Mouse (Mus musculus) spleen, postnatal 10 days (tissue): Measurements from ENCODE around the gene Fance.

Source experiments
- DNase-seq, 2 experiments: peaks; one replicate each; pipeline ENCODE4 v3.0.0; 2021 to 2022; ENCODE audit warnings: low spot score in 2 of 2

The Fance gene

DNA sequence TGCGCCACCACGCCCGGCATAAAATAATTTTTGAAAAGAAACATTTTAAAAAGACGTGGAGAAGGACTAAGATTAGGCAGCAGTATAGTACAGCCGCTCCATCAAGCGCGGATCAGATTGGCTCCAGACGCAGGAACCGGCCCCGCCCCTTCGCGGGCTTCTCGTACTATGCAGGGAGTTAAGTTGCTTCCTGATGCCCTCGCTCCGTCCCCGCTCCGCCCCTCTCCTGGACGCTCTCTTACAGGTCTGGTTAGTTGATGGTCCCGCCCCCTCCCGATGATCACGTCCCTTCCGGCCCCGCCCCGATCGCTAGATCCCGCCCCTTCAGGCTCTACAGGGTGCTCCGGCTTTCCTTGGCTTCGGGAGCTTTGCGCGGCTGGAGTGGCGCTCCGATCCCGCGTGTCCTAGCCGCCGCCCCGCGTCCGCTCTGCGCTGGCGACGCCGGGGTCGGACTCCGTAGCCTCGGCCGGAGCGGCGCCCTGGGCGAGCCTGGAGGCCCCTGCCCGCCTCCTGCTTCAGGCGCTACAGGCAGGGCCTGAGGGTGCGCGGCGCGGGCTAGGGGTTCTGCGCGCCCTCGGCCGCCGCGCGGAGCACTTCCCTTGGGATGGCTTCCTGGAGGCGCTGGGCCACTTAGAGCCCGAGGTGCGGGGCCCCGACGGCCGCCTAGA is at the start of gene Fance:
Fance (plus strand) TSS at position 308 of the 668 bp plus-strand sequence.
- DNase-seq, result peak; percentile 89 to 99

DNA sequence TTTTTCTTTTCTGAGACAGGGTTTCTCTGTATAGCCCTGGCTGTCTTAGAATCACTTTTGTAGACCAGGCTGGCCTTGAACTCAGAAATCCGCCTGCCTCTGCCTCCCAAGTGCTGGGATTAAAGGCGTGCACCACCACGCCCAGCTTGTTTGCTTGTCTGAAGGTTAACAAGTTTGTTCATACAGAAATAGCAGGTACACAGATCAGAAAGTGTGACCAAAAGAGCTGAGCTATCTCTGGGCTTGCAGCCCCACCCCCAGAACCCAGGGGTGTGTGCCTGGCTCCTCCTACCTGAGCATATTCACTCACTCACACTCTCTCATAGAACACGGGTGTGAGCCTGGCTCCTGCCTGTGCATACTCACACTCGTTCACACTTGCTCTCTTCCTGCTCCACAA is 46.1 kb upstream of the Fance start:
- DNase-seq, result no peak

DNA sequence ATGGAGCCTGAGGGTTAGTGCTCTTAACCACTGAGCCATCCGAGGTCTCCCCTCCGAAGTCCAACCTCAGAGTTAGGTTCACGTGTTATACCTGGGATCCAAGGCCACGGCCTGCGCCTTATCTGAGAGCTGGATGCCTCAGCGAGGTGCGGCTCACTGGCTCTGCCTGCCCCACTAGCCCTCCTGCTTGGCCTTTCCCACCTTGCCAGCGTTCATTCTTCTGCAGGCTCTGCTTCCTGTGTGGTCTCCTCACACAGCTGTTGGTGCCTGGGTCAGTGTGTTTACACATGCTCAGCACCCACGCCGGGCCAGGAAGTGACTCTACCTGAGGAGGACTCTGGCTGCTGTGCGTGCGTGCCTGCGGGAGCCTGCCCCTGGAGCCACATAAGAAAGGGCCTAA is 43.2 kb upstream of the Fance start:
- no peak for DNase-seq

DNA sequence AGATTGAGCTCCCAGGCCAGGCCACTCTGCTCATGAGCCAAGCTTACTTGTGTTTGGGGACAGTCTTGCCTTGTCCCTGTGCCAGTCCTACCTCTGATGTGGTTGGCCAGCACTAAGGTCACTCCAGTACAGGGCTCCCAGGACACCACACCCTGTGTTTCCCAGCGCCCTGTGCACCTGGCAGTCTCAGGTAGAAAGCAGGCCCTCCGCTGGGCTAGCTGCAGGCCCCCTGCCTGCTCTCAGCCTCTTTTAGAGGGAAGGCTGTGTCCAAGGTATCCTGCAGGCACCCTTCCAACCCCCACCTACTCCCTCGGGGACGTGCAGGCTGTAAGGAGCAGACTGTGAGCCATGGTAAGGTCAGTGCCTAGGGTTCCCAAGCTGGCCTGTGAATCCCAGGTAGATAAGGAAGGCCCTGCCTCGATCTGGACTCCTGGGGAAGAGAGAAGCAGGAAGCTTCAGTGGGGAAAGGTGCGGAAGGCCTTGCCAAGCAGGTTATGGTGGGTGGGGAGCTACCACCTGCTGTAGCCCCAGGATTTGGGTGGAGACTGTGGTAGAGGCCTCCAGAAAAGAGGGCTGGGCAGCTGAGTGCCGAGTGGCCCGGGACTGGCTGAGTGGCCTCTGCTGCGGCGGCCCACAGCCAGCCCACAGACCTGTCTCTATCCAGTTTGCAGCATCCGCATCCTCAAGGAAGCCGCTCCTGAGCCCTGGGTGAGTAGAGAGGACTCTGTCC is 41.6 kb upstream of the Fance start:
- no peak for DNase-seq

DNA sequence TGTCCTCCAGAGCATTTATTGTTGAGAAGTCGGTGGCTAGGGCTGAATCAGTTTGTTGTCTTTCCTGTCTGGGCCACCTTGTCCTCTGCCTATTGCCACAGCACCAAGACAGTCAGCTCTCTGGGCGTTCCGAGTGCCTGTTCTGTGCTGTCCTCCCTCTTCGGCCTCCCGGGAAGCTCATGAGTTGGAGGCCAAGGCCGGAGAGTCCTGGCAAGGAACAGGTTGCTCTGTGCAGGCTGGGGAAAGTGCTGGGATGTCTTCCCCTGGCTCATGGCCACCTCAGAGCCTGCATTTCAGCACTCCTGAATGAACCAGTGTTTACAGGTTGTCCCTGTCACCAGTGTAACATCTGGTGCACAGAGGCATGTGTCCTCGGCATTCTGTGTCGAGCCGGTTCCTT is 41.0 kb upstream of the Fance start:
- no peak for DNase-seq

DNA sequence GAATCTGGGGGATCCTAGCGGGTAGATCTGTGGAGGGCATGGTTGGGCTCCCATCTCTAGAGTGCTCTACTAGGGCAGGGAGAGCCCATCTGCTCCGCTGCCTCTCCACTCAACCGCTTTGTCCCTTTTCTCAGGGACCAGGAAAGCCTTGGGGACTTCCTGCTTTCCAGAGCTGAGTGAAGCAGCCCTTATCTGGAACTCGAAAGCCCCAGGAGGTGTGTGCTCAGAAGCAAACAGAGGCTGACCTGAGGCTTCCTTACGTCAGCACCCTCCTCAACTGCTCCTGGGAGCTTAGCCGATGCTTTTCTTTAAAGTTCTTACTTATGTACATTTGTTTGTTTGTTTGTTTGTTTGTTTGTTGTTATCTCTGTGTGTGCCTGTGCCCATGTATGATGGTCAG is 40.5 kb upstream of the Fance start:
- DNase-seq, result no peak

DNA sequence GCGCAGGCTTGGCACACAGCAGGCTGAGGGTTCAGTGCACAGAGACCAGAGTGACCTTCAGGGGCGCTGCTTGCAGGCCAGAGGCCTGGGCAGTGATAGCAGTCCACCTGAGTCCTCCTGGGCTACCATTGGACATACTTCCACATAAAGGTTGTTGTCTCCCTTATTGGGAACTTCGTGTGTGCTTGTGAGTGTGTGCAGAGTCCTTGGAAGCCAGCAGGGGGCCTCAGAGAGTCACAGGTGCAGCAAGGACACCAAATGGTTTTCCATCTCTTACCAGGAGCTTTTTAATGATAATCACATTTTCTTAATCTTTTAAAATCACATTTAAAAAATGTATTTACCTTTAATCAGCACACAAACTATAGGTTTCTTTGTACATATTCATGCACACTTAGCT is 38.6 kb upstream of the Fance start:
- peak in 1 of 2 experiments; percentile 58 for DNase-seq

DNA sequence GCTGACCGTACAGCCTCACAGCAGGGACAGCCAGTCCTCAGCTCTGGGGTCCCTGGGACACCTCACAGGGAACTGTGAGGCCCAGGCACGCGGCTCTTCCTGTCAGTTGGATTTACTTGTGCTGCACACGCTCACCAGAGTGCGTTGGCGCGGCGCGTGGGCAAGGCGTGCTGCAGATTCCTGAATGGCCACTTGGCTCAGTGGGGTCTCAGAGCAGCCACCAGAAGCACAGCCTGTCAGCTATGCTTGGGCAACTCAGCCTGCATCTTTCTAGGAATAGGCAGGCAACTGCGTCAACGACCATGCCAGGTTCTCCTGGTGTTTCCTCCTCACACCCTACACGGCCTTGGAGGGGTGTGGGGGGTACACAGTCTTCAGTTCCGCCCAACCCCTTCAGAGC is 36.1 kb upstream of the Fance start:
- no peak for DNase-seq

DNA sequence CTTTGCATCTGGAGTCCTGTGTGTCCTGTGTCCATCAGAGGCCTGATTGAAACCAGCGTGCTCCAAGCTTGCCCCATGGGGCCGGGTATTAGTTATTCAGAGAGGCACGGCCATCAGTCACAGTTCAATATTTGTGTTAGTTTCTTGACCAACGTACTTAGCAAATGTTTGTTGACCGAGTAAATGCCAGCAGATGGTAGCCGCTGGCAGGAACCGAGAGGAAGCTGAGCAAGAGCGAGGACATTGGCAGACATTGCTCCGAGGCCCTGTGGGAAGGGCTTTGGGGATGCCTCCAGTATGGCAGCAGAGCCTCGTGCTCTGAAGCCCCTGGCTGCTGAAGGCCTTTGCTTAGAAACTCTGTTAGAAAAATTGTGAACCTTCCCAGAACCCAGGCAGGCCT is 35.6 kb upstream of the Fance start:
- DNase-seq, result no peak

DNA sequence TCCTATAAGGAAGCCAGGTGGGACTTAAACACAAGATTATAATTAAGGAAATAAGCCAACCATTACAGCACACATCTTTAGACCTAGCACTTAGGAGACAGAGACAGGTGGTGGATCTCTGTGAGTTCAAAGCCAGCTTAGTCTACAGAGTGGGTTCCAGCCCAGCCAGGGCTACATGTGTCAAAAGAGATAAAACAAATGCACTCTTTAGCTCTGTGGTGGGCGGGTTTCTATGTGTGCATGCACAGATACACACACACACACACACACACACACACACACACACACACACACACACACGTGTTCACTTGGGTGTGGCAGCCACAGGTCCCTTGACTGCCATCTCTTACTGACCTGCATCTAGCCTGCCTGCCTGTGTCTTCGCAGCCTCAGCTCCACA is 35.2 kb upstream of the Fance start:
- DNase-seq, result no peak

DNA sequence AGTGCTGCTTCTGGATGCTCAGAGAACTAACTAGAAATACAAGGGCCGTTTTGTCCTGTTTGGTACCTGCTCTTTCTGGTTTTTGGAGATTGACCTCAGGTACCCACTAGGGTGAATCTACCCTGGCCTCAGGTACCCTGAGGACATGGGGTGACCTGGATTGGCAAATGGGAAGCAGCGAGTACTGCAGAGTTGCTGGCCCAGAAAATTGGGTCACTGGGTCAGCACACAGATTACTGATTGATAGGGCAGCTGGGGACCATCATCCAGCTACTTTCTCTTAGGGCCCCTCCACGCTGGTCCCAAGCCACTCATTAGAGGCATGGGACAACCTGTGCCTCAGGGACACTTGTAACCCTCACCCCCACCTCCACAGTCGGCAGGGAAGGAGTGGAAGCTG is 34.1 kb upstream of the Fance start:
- no peak for DNase-seq

DNA sequence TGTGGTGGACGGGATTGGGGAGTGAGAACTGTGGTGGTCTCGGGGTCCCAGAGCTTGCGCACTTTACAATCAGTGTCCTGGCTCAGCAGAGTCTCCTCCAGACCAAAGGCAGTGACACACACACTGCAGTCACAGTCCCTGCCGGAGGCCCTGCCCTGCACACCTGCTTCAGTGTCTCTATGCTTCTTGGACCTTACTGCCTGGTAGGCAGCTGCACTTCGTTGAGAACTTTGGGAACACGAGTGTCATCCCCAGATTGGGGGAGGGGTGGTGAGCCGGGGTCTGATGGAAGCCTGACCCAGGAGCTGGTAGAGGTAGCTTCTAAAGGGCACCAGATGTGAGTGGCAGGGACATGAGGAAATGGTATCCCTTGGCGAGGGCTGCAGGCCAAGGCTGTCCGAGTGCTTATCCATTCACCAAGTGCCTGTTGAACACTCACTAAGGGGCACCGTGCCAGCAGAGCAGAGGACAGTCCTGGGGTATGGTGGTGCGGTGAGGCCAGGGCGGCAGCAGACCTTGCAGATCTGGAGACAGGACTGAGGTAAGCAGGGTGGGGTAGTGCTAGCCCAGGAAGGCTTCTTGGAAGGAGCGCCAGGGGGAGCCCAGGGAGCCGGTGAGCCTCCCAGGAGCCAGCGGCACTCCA is 33.4 kb upstream of the Fance start:
- no peak for DNase-seq

DNA sequence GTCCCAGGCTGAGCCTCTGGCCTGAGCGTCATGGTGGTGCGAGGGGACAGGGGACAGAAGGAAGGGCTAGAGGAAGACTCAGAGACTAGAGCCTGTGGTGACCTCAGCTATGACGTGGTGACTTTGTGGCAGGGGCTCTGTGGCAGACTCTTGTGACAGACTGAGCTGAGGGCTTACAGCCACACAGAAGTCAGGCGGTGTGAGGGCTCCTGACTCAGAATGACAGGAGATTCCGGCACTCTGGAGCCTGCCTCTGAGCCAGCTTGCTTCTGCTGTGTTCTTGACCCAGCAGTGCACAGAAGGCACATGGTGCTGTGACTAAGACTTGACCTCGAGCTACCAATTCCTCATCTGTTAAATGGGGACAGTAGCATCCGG is 32.9 kb upstream of the Fance start:
- no peak for DNase-seq

DNA sequence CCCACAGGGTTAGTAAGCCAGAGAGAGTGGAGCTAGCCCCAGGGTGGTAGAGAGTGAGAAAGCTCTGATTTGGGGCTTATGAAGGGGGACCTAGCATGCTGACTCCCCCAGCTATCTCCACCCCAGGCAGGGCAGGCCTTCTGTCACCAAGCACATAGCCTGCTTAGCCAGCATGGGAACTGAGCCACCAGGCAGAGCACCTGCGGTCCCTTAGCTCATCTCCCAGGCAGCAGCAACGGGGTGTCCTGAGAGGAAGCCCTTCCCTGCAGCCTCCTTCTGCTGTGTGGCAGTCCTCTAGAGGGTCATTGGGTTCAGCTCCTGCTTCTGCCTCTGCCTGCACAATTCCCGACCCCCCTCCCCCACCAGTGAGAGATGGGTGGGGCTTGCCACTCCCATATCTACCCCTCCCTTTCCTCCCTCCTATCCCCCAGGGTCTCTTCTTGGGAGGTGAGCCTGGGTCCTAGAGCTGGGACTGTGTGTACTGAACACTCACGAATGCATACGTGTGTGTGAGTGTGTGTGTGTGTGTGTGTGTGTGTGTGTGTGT is 32.4 kb upstream of the Fance start:
- DNase-seq, result no peak

DNA sequence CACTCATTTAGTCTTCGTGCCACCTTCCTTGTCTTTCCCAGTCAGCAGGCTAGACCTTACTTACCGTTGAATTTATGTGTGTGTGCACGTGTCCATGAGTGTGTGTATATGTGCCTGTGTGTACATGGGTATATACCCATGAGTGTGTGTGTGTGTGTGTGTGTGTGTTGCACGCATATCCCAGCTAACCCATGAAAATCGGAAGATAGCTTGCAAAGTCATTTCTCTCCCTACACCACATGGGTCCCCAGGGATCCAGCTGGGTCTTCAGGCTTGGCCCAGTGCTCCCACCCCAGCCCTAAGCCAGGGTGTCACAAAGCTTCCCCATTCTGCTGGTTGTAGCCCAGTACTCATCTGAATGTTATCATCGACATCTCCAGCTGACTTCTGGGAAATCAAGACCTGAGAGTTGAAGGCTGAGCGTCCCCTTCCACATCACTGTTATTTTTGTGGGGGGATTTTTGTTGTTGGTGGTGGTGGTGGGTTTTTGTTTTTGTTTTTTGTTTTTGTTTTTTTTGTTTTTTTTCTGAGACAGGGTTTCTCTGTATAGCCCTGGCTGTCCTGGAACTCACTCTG is 31.4 kb upstream of the Fance start:
- no peak for DNase-seq

DNA sequence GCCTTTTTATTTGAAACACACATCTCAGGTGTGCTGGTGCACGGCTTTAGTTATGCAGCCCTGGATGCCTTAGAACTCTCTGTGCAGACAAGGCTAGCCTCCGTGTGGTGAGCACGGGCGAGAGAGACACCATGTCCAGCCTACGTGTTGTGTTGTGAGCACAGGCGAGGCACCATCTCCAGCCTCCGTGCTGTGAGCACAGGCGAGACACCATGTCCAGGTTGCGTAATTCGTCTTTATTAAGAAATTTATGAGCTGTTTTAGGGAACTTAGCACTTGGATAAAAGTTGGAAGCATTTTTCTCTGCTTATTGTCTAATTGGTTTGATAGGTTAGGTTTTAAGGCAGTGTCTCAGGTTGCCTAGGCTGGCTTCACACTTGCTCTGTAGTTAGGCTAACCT is 30.1 kb upstream of the Fance start:
- DNase-seq, result no peak

DNA sequence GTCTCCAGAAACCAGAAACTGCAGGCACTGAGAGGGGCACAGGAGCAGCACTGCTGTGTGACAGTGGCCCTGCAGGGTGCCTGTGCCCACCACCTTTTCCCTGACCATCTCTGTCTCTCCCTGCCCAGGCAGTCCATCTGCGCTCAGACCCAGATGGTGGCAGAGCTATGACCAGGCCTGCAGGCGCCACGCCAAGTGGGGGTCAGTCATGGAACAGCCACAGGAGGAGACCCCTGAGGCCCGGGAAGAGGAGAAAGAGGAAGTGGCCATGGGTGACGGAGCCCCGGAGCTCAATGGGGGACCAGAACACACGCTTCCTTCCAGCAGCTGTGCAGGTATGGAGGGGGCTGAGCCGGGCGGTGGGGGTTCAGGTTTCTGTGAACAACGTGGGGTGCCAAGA is 27.2 kb upstream of the Fance start:
- DNase-seq, result no peak

DNA sequence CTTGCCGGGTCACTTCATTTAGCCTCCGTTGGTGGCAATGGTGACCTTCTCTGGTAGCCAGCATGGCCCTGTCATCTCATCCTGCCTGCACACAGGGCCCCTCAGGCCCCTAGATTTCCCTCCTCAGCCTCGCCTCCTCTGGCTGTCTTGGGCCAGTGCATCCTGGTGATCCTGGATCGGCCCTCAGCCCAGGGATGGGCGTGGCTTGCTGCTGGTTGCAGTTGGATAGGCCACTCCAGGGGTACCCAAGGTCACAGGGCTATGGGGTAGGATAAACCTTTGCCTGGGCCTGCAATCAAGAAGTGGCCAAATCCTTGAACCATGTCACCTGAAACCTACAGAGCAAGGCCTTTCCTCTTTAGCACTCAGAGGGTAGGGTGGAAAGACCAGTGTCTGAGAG is 26.4 kb upstream of the Fance start:
- DNase-seq, result no peak

DNA sequence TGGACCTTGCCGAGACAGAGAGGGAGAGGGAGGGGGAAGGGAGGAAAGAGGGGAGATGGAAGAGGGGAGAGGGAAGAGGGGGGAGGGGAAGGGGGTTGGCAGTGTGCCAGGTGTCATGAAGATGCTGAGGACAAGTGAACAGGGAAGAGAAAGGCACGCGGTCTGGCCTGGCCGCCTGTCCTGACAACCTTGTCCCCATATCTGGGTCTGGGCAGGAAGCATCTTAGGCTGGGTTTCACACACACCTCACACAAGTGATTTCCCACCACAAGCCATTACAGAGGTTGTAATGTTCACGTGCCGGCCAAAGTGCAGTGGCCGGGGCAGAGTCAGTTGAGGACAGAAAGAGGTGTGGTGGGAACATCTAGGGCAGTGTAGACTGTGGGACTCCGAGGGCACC is 25.7 kb upstream of the Fance start:
- DNase-seq, result no peak

DNA sequence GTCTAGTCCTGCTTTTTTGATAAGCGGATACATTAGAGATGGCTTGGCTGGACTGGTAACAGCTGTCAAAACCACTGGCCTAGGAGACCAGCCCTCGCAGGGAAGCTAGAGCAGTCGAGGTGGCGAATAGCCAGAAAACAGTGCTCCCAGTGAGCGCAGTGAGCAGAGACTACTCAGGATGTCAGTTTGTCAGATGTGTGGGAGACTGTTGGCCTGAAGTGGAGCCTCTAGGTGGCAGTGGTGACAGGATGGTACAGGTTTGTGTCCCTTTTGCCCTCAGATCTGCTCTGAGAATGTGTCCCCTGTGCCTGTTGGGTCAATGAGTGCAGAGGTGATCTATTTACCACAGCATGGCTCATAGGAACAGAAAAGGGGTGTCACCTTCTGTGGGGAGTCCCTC is 25.3 kb upstream of the Fance start:
- peak in 1 of 2 experiments; percentile 43 for DNase-seq

DNA sequence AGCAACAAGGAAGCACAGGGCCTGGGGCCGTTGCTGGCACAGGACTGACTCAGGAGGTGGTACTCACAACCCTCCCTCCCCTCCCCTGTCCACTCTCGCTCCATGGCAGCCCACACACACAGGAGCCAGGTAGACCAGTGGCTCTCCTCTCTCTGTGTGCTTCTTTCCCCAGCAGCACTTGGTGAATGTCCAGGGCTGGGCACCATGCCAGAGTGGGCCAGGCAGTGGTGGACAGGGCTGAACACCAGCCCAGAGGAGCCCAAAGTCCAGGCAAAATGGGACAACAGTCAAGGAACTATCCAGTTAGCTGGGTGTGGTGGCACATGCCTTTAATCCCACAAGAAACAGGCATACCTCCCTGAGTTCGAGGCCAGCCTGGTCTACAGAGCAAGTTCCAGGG is 23.1 kb upstream of the Fance start:
- DNase-seq, result no peak

DNA sequence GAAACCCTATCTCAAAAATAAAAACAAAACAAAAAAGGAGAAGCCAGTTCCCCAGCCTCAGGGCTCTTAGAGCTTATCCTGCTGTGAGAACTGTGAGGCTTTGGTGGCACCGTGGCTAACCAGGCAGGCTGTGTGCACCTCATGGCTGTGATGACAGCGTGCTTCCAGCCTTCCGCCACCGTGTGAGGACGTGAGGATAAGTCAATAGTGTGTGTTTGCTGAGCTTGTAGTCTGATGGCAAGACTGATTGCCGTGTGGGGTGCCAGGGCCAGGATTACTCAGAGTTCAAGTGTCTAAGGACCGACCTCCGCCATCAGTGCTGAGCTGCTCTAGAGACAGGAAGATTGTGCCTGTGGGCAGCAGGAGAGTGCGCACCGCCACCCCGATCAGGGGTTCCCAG is 22.6 kb upstream of the Fance start:
- no peak for DNase-seq

DNA sequence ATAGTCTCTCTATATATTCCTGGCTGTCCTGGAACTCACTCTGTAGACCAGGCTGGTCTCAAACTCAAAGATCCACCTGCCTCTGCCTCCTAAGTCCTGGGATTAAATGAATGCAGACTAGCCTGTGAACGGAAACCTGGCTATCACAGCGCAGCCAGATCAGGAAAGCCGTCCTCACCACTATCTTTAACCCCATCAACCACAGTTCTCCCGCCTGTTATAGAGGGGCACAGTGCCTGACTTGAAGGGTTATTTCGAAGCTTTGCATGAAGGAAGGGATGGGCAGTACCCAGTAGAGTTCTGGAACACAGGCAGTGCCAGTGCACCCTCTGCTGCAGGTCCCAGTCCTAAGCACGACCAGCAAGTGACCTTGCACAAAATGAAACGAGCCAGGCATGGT is 22.0 kb upstream of the Fance start:
- DNase-seq, result no peak
